Mouse (Mus musculus): Measurements from ENCODE around the gene Ablim1. TPM values are rescaled to one million over a fixed set of nuclear protein-coding genes. Genes with fewer than 3 reads are reported as not detected.

Ablim1 gene
- polyA plus RNA-seq (2015; fragmentation: Nextera tagmentation; extraction: Ambion mirVana), result 9.0 and 12.4 TPM in 2 replicates

DNA sequence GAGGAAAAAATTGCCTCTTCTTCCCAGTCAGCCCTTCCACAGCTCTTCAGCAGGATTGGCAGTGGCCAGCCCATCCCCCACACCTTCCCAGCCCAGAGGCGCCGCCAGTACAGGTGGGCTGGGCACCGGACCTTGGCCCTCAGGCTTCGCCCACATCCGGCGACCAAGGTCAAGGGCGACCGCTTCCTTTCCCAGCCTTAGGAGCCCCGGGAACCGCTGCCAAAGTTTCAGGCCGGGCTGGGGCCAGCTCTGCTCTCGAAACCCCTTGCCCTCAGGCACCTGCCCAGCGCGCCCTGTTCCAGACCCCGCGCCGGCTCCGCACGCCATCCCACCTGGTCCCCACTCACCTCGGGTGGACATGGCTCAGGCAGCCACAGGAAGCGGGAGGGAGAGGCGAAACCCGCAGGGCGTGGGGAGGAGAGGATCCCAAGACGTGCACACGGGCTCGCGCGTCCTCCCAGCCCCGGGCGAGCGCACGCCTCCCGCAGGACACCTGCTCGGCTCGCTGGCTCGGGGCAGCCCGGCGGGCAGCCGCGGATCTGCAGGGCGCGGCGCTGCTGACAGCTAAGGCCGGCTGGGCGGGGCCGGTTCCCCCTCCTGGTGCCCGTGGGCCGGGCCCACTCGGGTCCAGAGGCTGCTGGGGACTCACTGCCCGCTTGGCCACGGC is at the start of gene Ablim1:
Gene Ablim1, minus strand, starts transcription at position 574 of the 667 bp plus-strand sequence.
- peak within 1 kb of the TSS; percentile 61 for H3K4me3 ChIP-seq (ENCODE audit: low read depth, low read length)

GRCm38 (mm10) chr19:57363538-57363937 is 48.8 kb upstream of the Ablim1 start:
- peaks cover 69% of the 10 kb centered on the region for H3K4me1 ChIP-seq (ENCODE audit: control insufficient read depth, low read depth, low read length)

More for the DNA sequence above, at the start of gene Ablim1:
- Histone ChIP-seq H3K27me3 (ENCODE audit: control insufficient read depth, insufficient read depth, low read depth, low read length) (peaks cover 11% of the 10 kb centered on the region), H3K4me1 (ENCODE audit: control insufficient read depth, low read depth, low read length) (no peaks in the 10 kb centered on the region; the same call in 1 of the 2 replicates), H3K4me2 (ENCODE audit: low read depth, low read length) (peak within 1 kb of the TSS; percentile 55), H3K27ac (ENCODE audit: low read length) (peak within 1 kb of the TSS; percentile 66), H3K36me3 (ENCODE audit: control insufficient read depth, insufficient read depth) (no peaks in the 10 kb centered on the region), H3K9ac (ENCODE audit: low read depth, low read length) (peak within 1 kb of the TSS; percentile 64), H3K9me3 (replicated peaks; ENCODE audit: control insufficient read depth, low read length) (no peaks in the 10 kb centered on the region)
- peak; percentile 77 for ATAC-seq (ENCODE audit: low read depth)
- 2% methylated on average over 52 of the region's 52 CpGs for WGBS (ENCODE audit: insufficient replicate concordance)

DNA sequence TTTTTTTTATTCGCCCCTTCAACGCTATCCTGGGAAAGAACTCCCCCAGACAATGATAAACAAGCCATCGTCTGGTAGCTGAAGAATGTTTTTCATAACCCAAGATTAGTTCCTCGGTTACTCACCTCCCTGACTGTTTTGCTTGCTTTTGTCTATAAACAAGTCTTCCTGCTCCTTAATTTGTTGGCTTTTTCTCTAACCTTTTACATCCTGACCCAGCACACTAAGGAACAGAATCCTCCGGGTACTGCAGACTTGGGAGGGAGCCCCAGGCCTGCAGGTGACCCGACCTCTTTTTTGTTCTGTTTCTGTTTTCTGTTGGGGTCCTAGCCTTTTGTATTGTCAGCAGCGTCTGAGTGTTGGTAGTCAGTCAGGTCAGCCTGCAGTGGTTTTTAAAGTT is 48.4 kb upstream of the Ablim1 start:
- H3K4me1 ChIP-seq (ENCODE audit: control insufficient read depth, low read depth, low read length), result peaks cover 70% of the 10 kb centered on the region
- ATAC-seq (ENCODE audit: low read depth), result no peak
- H3K9me3 ChIP-seq (replicated peaks; ENCODE audit: control insufficient read depth, low read length), result no peaks in the 10 kb centered on the region
- 27% methylated on average over 7 of the region's 7 CpGs for WGBS (ENCODE audit: insufficient replicate concordance)
- H3K9ac ChIP-seq (ENCODE audit: low read depth, low read length), result peak overlapping the region; percentile 39
- no peaks in the 10 kb centered on the region for H3K27me3 ChIP-seq (ENCODE audit: control insufficient read depth, insufficient read depth, low read depth, low read length)
- peak overlapping the region; percentile 22 for H3K27ac ChIP-seq (ENCODE audit: low read length)
- peak overlapping the region; percentile 79 for H3K4me2 ChIP-seq (ENCODE audit: low read depth, low read length)
- H3K4me3 ChIP-seq (ENCODE audit: low read depth, low read length), result peak overlapping the region; percentile 44
- H3K36me3 ChIP-seq (ENCODE audit: control insufficient read depth, insufficient read depth), result no peaks in the 10 kb centered on the region

More at GRCm38 (mm10) chr19:57363538-57363937, 48.8 kb upstream of the Ablim1 start:
- ATAC-seq (ENCODE audit: low read depth), result no peak
- no peaks in the 10 kb centered on the region for H3K9me3 ChIP-seq (replicated peaks; ENCODE audit: control insufficient read depth, low read length)
- H3K4me3 ChIP-seq (ENCODE audit: low read depth, low read length), result peak overlapping the region; percentile 44; the same call in 1 of the 2 replicates
- WGBS (ENCODE audit: insufficient replicate concordance), result 75% methylated on average over 7 of the region's 7 CpGs
- no peaks in the 10 kb centered on the region for H3K27me3 ChIP-seq (ENCODE audit: control insufficient read depth, insufficient read depth, low read depth, low read length)
- H3K36me3 ChIP-seq (ENCODE audit: control insufficient read depth, insufficient read depth), result no peaks in the 10 kb centered on the region
- H3K9ac ChIP-seq (ENCODE audit: low read depth, low read length), result no peak overlapping the region
- peak overlapping the region; percentile 22 for H3K27ac ChIP-seq (ENCODE audit: low read length)
- H3K4me2 ChIP-seq (ENCODE audit: low read depth, low read length), result peak overlapping the region; percentile 79

DNA sequence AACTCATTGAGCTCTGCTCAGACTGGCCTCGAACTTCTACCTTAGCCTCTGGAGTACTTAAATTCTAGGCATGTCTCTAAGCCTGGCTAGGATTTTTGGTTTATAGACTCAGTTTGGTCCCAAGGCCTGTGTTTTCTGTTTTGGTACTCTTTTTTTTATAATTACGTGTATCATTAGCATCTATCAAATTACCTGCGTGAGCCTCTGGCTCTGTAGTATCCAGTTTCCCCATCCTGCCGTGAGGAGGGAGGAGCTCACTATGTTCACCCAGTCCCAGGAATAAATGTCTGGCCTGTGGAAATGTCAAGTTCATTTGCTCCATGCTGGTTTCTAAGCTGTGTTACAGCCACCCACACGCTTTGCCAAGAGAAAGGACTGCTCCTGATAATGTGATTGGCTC is 47.9 kb upstream of the Ablim1 start:
- ATAC-seq (ENCODE audit: low read depth), result no peak
- H3K27ac ChIP-seq (ENCODE audit: low read length), result peak overlapping the region; percentile 22
- WGBS (ENCODE audit: insufficient replicate concordance), result 35% methylated on average over 5 of the region's 5 CpGs

GRCm38 (mm10) chr19:57361939-57362307 is 47.2 kb upstream of the Ablim1 start:
- peak overlapping the region; percentile 79 for H3K4me2 ChIP-seq (ENCODE audit: low read depth, low read length)
- no peaks in the 10 kb centered on the region for H3K9me3 ChIP-seq (replicated peaks; ENCODE audit: control insufficient read depth, low read length)
- no peaks in the 10 kb centered on the region for H3K27me3 ChIP-seq (ENCODE audit: control insufficient read depth, insufficient read depth, low read depth, low read length)
- peak overlapping the region; percentile 98 for H3K4me3 ChIP-seq (ENCODE audit: low read depth, low read length)
- no peak for ATAC-seq (ENCODE audit: low read depth)
- H3K27ac ChIP-seq (ENCODE audit: low read length), result peak overlapping the region; percentile 96
- peaks cover 75% of the 10 kb centered on the region for H3K4me1 ChIP-seq (ENCODE audit: control insufficient read depth, low read depth, low read length)
- H3K9ac ChIP-seq (ENCODE audit: low read depth, low read length), result peak overlapping the region; percentile 98
- no peaks in the 10 kb centered on the region for H3K36me3 ChIP-seq (ENCODE audit: control insufficient read depth, insufficient read depth)
- WGBS (ENCODE audit: insufficient replicate concordance), result 9% methylated on average over 3 of the region's 3 CpGs

More for the DNA sequence above, 47.9 kb upstream of the Ablim1 start:
- Histone ChIP-seq H3K4me3 (ENCODE audit: low read depth, low read length) (peak overlapping the region; percentile 44), H3K9ac (ENCODE audit: low read depth, low read length) (peak overlapping the region; percentile 39), H3K4me1 (ENCODE audit: control insufficient read depth, low read depth, low read length) (peaks cover 72% of the 10 kb centered on the region), H3K4me2 (ENCODE audit: low read depth, low read length) (peak overlapping the region; percentile 79), H3K27me3 (ENCODE audit: control insufficient read depth, insufficient read depth, low read depth, low read length) (no peaks in the 10 kb centered on the region), H3K9me3 (replicated peaks; ENCODE audit: control insufficient read depth, low read length) (no peaks in the 10 kb centered on the region), H3K36me3 (ENCODE audit: control insufficient read depth, insufficient read depth) (no peaks in the 10 kb centered on the region)

- H3K9ac ChIP-seq (ENCODE audit: low read depth, low read length), result peak overlapping the region; percentile 98
- WGBS (ENCODE audit: insufficient replicate concordance), result under 1% methylated on average over 67 of the region's 78 CpGs
- ATAC-seq (ENCODE audit: low read depth), result peak; percentile 30
Observed at GRCm38 (mm10) chr19:57361131-57361938, 46.6 kb upstream of the Ablim1 start.

DNA sequence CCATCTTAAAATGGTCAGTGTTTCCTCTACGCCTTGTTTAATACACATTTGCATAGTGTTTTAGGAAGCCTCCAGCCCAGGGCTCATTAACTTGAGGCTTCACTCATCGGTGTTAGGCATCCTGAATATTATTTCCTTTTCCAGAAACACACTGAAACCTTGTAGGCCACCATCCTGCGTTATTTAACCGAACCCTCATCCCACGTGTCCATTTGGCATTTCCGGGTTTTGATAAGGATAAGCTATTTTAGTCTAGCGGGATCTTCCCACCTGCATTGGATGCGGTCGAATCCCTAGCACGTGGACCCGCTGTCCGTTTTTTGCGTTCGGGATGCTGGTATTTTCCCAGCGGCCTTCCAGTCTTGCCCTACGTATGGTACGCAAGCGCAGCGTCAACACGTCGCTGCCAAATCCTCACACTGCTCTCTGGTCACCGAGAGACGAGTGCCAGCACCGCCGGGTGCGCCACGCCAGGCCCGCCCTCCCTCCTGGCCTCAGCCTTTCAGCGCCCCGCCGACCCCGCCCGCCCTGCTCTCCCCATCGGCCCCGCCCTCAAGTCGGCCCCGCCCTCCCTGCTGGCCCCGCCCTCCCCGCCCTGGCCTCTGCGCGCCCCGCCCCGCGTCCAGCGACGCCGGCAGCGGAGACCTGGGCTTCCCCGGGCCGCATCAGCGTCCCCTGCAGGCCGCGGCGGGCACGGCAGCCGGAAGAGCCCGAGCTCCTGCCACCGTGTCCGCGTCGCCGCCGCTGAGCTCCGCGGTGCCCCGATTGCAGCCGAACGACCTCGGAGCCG is 45.8 kb upstream of the Ablim1 start, which contains the start of gene Fam160b1:
Gene Fam160b1, plus strand, starts transcription at position 340 of the 790 bp plus-strand sequence.
- H3K9me3 ChIP-seq (replicated peaks; ENCODE audit: control insufficient read depth, low read length), result no peaks in the 10 kb centered on the region

More at GRCm38 (mm10) chr19:57361131-57361938, 46.6 kb upstream of the Ablim1 start:
- H3K27me3 ChIP-seq (ENCODE audit: control insufficient read depth, insufficient read depth, low read depth, low read length), result no peaks in the 10 kb centered on the region
- H3K4me2 ChIP-seq (ENCODE audit: low read depth, low read length), result peak overlapping the region; percentile 79
- no peaks in the 10 kb centered on the region for H3K36me3 ChIP-seq (ENCODE audit: control insufficient read depth, insufficient read depth)
- peak overlapping the region; percentile 96 for H3K27ac ChIP-seq (ENCODE audit: low read length)
- H3K4me3 ChIP-seq (ENCODE audit: low read depth, low read length), result peak overlapping the region; percentile 98
- H3K9me3 ChIP-seq (replicated peaks; ENCODE audit: control insufficient read depth, low read length), result no peaks in the 10 kb centered on the region
- H3K4me1 ChIP-seq (ENCODE audit: control insufficient read depth, low read depth, low read length), result peaks cover 72% of the 10 kb centered on the region

DNA sequence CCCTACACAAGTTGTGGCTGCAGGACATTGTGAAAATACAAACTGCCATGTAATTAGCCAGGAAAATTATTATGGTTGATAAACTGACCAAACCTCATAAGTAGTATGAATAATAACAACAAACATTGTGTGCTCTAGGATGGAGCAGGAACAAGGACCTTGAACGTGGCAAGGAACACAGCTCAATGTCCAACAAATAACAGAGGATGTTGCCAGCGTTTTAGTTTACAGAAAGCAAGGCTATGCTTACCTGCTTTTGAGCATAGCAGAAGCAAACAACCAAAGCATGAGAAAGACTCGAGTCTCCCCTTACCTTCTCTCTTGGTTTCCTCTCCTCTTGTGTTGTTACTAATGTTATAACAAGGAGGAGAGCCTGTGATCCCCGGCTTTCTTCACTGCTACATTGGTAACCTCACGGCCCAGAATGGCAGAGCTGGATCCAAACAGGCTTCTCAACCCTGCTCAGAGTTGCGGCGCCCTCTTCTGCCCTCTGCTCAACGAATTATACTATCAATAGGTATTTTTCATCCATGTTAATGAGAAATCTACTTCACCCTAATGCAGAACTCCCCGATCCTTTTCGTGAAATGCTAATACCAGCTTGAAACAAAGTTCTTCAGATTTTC is 45.1 kb upstream of the Ablim1 start:
- Histone ChIP-seq H3K9ac (ENCODE audit: low read depth, low read length) (peak overlapping the region; percentile 62), H3K27me3 (ENCODE audit: control insufficient read depth, insufficient read depth, low read depth, low read length) (no peaks in the 10 kb centered on the region), H3K27ac (ENCODE audit: low read length) (peak overlapping the region; percentile 85), H3K9me3 (replicated peaks; ENCODE audit: control insufficient read depth, low read length) (no peaks in the 10 kb centered on the region), H3K36me3 (ENCODE audit: control insufficient read depth, insufficient read depth) (no peaks in the 10 kb centered on the region), H3K4me2 (ENCODE audit: low read depth, low read length) (peak overlapping the region; percentile 94), H3K4me3 (ENCODE audit: low read depth, low read length) (peak overlapping the region; percentile 98), H3K4me1 (ENCODE audit: control insufficient read depth, low read depth, low read length) (peaks cover 70% of the 10 kb centered on the region)
- 7% methylated on average over 10 of the region's 10 CpGs for WGBS (ENCODE audit: insufficient replicate concordance)
- no peak for ATAC-seq (ENCODE audit: low read depth)

More for the DNA sequence above, 45.8 kb upstream of the Ablim1 start, which contains the start of gene Fam160b1:
- Histone ChIP-seq H3K4me2 (ENCODE audit: low read depth, low read length) (peak within 1 kb of the TSS; percentile 94), H3K27ac (ENCODE audit: low read length) (peak within 1 kb of the TSS; percentile 96), H3K4me3 (ENCODE audit: low read depth, low read length) (peak within 1 kb of the TSS; percentile 98), H3K27me3 (ENCODE audit: control insufficient read depth, insufficient read depth, low read depth, low read length) (no peaks in the 10 kb centered on the region), H3K36me3 (ENCODE audit: control insufficient read depth, insufficient read depth) (no peaks in the 10 kb centered on the region), H3K4me1 (ENCODE audit: control insufficient read depth, low read depth, low read length) (peaks cover 72% of the 10 kb centered on the region), H3K9ac (ENCODE audit: low read depth, low read length) (peak within 1 kb of the TSS; percentile 98)
- peak; percentile 90 for ATAC-seq (ENCODE audit: low read depth)
- under 1% methylated on average over 52 of the region's 70 CpGs for WGBS (ENCODE audit: insufficient replicate concordance)
